Mouse (Mus musculus) left cerebral cortex, postnatal 4 days (tissue): ENCODE results near the gene Olfr270. TPM values are rescaled to one million over a fixed set of nuclear protein-coding genes. Genes with fewer than 3 reads are reported as not detected.

Source experiments
- DNase-seq: peaks from one replicate; pipeline ENCODE4 v3.0.0-alpha.2; 2022
- intact Hi-C: fragments of 180-260 bp; cut with DNase I; formaldehyde crosslinking; loops from one replicate; pipeline ENCODE4 v1.15.1; 2025
- total RNA-seq, 2 experiments: library from RNA; stranded (reverse); gene quantifications; 2 replicates each; pipeline ENCODE4 v1.2.3; 2021

Gene Olfr270
- total RNA-seq = not detected

GRCm38 (mm10) chr4:52964247-52964646 lies at the start of gene Olfr270:
Gene Olfr270 (plus strand): TSS chr4:52964547.
- no peak for DNase-seq
- intact Hi-C loops = no loop called here

DNA sequence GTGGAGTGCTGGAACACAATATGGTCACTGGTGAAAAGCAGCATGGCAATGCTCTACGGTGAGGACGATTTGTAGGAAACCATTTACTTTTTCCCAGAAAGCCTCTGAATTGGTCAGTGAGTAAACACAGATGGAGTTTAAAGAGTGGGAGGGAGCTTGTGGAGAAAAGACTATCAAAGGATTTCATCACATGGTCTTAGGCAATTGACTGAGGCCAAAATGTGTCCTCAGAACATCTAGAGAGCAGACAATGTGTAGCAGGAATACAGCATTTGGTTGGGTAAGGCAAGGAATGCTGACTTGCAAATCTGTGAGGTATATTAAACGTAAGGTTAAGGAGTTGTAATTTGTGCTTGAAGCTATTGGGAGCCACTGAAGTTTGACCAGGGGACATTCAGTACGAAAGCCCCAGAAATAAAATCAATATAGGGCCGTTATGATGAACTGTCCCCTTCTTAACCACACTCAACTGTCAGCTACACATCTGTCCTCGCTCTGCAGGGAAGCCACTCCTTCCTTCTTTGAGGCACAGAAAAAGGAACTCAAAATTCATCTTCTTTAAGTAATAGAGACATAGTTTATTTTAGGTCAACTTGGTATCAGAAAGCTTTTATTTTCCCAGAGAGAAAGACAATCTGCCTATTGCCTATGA lies 47.6 kb upstream of the Olfr270 start:
- no peak for DNase-seq
- intact Hi-C loops = no loop called here

DNA sequence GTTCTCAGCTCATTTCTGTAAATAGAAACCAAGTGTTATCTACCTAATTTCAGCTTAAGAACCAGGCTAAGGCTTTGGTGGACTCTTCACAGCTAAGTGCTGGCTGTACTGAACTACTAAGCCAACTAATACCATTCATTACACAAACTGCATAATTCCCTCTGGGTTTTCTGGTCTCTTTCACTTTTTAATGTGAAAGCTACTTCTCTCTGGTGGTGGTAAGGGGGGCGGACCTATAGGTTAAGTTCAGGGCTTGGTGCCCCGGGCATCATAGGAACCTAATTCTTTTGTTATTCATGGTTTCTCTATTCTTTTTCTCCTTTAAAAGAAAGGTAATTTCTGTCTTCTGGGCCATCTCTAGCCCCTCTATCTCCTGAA lies 47.0 kb upstream of the Olfr270 start:
- intact Hi-C loops = no loop called here

GRCm38 (mm10) chr4:52919078-52919477 lies 45.3 kb upstream of the Olfr270 start, which contains the start of gene Olfr272:
Gene Olfr272 (minus strand): TSS chr4:52919178.
- intact Hi-C loops = no loop called here
- DNase-seq = no peak

More for the DNA sequence above, 47.0 kb upstream of the Olfr270 start:
- DNase-seq = no peak

DNA sequence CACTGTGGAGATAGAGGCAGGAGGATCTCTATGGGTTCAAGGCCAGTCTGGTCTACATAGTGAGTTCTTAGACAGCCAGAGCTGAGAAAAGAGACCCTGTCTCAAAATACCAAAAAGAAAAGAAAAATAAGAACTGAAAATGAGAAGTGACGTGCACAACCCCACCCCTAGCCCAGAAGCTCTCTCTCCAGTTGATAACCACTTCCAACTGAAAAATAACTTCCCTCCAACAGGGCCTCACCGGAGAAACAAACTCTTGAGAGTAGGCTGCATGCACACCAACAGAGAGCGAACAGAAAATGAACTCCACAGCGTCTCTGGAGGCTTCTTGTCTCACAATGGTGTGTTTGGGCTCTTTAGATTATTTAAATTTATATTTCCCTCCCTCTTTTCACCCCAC lies 33.9 kb upstream of the Olfr270 start:
- no peak for DNase-seq
- intact Hi-C loops = no loop called here

DNA sequence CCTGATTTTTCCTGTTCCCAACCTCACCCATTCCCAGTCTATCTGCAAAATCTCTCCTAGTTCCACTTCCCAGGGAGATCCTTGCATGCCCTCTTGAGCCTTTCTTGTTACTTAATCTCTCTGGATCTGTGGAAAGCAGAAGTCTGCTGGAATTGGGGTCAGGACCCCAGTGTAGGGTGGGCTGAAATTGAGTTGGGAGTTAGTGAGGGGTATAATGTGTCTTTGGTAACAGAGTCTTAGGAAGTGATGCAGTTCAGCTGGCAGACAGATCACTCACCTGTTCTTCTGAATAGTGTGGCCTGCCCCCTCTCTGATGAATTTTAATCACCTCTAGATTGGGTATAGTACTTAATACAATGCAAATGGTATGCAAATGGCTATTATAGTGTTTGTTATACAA lies 17.7 kb upstream of the Olfr270 start:
- intact Hi-C loops = no loop called here
- no peak for DNase-seq

DNA sequence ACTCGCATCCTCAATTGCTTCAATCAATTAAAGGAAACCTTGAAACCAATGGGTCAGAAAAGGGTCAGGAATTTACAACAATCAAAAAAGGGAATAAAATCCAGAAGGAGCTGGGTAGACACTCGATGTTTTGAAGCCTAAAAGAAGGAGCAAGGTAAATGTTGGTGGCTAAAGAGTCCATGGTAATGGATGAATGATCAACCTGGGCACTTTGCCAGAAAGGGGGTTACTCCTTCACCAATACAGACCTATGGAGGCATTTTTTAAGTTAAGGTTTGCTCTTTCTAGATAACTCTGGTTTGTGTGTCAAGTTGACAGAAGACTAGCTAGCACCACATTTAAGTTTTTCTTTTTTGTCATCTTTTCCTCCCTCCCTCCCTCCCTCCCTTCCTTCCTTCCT lies 15.3 kb upstream of the Olfr270 start:
- intact Hi-C loops = no loop called here
- no peak for DNase-seq

DNA sequence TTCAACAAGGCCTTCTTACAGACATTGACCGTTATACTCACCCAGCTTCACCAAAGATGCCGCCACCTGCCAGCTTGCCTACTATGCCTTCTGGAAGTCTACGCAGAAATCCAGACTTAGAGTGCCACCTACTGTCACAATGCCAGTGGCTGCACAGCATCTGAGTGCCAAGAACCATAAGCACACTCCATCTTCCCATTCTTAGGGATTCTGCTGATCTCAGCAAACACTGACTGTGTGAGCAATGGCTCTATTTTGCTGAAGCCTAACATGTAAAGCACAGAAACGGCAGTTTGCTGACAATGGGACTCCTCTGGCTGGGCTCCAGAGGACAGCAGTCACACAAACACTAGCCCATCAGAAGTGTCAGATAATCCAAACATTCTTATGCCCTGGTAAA lies 5.7 kb upstream of the Olfr270 start:
- intact Hi-C loops = no loop called here
- DNase-seq = peak; percentile 72

- intact Hi-C loops = loop anchor here (10.0 kb wide), 1 partner anchor 170 kb away; the partner anchor contains the start of gene Olfr275
- DNase-seq = no peak
Observed at GRCm38 (mm10) chr4:52985216-52985615, 20.9 kb downstream of the Olfr270 start.

GRCm38 (mm10) chr4:52986266-52986665 lies 21.9 kb downstream of the Olfr270 start:
- intact Hi-C loops = loop anchor here (10.0 kb wide), 1 partner anchor 171 kb away; the partner anchor contains the start of gene Olfr275
- DNase-seq = peak; percentile 28

GRCm38 (mm10) chr4:52989248-52989647 lies 24.9 kb downstream of the Olfr270 start, which contains the start of gene Nipsnap3a:
Gene Nipsnap3a (plus strand): TSS chr4:52989272.
- no peak for DNase-seq
- intact Hi-C loops = loop anchor here (10.0 kb wide), 1 partner anchor 174 kb away; the partner anchor contains the start of gene Olfr275

- intact Hi-C loops = no loop called here
- peak; percentile 90 for DNase-seq
Observed at GRCm38 (mm10) chr4:52999449-52999848, 35.1 kb downstream of the Olfr270 start.

GRCm38 (mm10) chr4:53000154-53000553 lies 35.8 kb downstream of the Olfr270 start:
- intact Hi-C loops = no loop called here
- no peak for DNase-seq

DNA sequence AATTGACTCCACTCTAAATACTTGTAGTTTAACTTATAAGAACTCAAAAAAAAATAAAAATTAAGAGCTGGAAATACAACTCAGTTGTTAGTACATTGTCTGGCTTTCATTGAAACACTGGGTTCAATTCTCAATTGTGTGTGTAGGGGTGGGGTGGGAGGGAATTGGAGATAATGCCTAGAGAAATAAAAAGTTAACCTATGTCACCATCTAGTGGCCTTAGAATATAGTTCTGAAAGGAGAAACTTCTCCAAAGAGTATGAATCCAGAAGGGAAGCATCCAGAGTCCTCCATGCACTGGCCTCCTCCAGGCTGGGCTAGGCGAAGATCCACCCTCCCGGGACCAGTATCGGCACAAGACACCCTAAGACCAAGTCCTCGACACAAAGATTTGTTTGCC lies 44.8 kb downstream of the Olfr270 start:
- intact Hi-C loops = no loop called here
- DNase-seq = no peak

DNA sequence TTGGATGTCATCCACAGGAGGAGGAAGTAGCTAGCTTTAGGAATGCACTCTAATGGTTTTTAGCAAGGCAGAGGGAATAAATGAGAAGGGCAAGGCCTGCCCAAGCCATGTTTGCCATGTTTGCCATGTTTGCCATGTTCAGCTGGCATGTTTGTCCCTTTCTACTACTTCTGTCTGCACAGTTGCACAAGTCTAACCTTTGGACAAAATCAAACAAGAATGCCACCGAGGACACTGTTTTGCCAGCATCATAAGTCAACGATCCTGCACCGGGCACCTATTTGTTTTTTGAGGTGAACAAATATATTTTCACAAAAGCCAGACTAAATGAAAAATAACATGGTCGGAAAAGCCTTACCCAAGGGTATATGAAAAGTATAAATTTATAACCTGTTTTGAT lies 45.5 kb downstream of the Olfr270 start:
- intact Hi-C loops = no loop called here
- no peak for DNase-seq

- intact Hi-C loops = no loop called here
- peak; percentile 99 for DNase-seq
Observed at GRCm38 (mm10) chr4:53011732-53012361, 47.5 kb downstream of the Olfr270 start, which contains the start of gene Nipsnap3b. Gene Nipsnap3b (plus strand): TSS chr4:53011880.

DNA sequence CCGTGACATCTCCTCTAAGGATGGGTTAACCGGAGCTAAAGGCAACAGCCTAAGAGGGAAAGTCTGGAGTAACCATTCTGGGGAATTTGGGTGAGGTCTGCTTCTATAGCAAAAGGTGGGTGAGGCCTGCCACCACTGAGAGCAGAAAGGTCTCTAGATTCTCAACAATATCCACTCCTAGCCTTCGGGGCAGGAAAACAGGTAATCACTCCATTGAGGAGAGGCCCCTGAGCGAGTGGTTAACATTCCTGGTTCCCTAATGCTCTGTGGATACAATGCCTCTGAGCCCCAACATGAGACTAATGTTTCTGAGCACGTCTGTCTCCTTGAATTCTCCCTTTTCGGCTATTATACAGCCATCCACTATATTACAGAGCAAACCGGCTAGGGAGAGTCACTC lies 50.1 kb downstream of the Olfr270 start:
- intact Hi-C loops = no loop called here
- no peak for DNase-seq

DNA sequence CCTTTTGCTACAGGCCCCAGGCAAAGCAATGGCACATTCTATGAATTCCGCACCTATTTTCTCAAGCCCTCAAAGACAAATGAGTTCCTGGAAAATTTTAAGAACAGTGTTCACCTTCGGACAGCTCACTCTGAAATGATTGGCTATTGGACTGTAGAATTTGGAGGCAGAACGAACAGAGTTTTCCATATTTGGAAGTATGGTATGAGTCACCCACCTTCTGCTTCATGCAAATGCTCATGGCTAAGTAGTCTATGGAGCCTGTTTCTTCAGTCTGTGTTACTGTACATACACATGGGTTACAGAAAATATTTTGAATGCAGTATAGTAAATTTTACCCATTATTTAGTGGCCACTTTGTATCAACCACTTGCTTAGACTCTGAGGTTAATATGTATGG lies 50.7 kb downstream of the Olfr270 start:
- intact Hi-C loops = no loop called here
- no peak for DNase-seq

DNA sequence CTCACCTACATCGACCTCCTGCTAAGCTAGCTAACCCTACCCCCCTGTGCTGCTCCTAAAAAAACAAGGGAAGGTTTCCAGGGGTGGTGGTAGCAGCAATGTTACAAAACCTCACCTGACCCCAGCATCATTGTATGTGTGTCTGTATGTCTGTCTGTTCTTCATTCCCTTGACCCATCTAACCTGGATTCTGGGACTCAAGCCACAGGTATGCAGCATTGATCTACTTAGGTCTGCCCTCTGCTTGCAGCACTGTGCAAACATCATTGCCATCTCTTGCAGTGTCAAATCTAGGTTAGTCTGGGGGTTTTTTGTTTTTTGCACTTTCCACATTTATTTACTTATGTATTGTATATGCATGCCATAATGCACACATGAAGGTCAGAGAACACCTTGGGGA lies 54.0 kb downstream of the Olfr270 start:
- intact Hi-C loops = no loop called here
- DNase-seq = no peak
